Mouse (Mus musculus) thymus, adult 2 months (tissue): ENCODE measurements around the gene March10. TPM values are rescaled to one million over a fixed set of nuclear protein-coding genes. Genes with fewer than 3 reads are reported as not detected.

ENCODE experiments used
- DNase-seq: peaks from one replicate; pipeline ENCODE4 v3.0.0; 2021
- H3K27ac ChIP-seq: fragments of 200-500 bp; 2 replicates; pipeline ENCODE4 v1.5.1; 2012; ENCODE audit warnings: low read length, control low read depth; ENCODE audit not compliant: control insufficient read depth, insufficient read depth
- H3K27me3 ChIP-seq: fragments of 200-500 bp; 2 replicates; pipeline ENCODE4 v1.6.1; 2012; ENCODE audit warnings: mild to moderate bottlenecking, low read length, moderate library complexity, mixed read lengths; ENCODE audit not compliant: control insufficient read depth, insufficient read depth
- H3K36me3 ChIP-seq: fragments of 200-500 bp; 2 replicates; pipeline ENCODE4 v1.6.1; 2012; ENCODE audit warnings: mild to moderate bottlenecking, low read length, moderate library complexity; ENCODE audit not compliant: control insufficient read depth, insufficient read depth
- H3K4me1 ChIP-seq: fragments of 200-500 bp; replicated peaks from 2 replicates; pipeline ENCODE4 v1.6.1; 2012; ENCODE audit warnings: low read length; ENCODE audit not compliant: control insufficient read depth, insufficient read depth
- H3K4me3 ChIP-seq: fragments of 200-500 bp; 2 replicates; pipeline ENCODE4 v1.5.1; 2012; ENCODE audit warnings: mild to moderate bottlenecking, low read length, control low read depth, moderate library complexity; ENCODE audit not compliant: control insufficient read depth, insufficient read depth
- CTCF ChIP-seq: fragments of 200-500 bp; IDR thresholded peaks from 2 replicates; pipeline ENCODE4 v1.5.1; 2012; ENCODE audit warnings: mild to moderate bottlenecking, control low read depth, low read length, moderate library complexity, borderline replicate concordance; ENCODE audit not compliant: control insufficient read depth, poor library complexity, insufficient read depth; ENCODE audit errors: extremely low read depth
- POLR2A ChIP-seq: fragments of 200-500 bp; IDR thresholded peaks from 2 replicates; pipeline ENCODE4 v1.6.1; 2012; ENCODE audit warnings: mild to moderate bottlenecking, low read length, control low read depth, moderate library complexity; ENCODE audit not compliant: control insufficient read depth, poor library complexity, insufficient read depth; ENCODE audit errors: extremely low read depth
- WGBS: fragments of 180-500 bp; shearing (Covaris S2); methylation state at CpG from one replicate; pipeline ENCODE4 v1.1.7; 2018; 5-methylcytosine and 5-hydroxymethylcytosine counted together
- polyA plus RNA-seq: library from polyadenylated mRNA; depleted of rRNA; stranded (reverse); fragments of >200 nt; gene quantifications from 2 replicates; pipeline ENCODE4 v1.2.3, GENCODE M21; 2012

Gene March10
- polyA plus RNA-seq, 1 experiment = 0.07 TPM

DNA sequence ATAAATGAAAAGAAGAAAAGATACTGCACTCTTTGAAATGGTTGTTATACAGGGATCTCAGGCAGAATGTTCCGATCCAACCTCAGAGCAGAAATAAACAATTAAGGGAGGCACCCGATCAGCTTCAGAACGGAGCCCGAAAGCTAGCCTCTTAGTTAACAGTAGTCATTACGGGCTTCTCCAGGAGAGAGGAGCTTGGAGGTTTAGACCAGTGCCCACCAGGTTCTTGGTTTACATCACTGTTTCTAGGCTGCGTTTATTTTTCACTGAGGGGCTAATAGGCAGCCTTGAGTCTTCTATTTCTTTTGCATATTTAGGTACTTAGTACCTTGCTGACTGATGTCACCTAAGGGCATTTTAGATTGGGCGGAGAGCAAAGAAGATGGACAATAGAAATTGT lies 506 bp upstream of the March10 start:
- TF ChIP-seq POLR2A (no peak), CTCF (no peak)
- Histone ChIP-seq H3K27ac (no peak overlapping the region), H3K4me3 (no peak overlapping the region), H3K36me3 (no peaks in the 10 kb centered on the region), H3K27me3 (peaks cover 8% of the 10 kb centered on the region; the same call in 1 of the 2 replicates), H3K4me1 (no peaks in the 10 kb centered on the region)
- 85% methylated on average over 7 of the region's 7 CpGs for WGBS
- DNase-seq = no peak

DNA sequence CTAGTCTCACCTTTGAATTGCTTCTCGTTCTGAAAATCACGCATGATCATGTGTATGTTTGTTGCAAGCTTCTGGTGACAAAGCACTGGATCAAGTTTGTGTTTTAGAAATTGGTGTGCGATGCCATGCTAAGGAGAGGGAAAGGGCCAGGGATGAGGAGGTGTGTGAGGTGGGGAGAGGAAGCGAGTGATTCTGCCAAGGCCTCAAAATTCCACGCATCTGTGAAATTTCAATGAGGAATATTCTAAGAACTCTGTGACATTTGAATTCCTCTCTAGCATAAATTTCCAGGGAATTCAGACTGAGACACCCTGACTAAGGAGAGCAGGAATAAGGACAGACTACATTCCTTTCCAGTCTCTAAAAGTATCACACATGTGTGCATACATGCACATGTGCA lies 1.4 kb downstream of the March10 start:
- no peak overlapping the region for H3K27ac ChIP-seq
- no peak overlapping the region for H3K4me3 ChIP-seq
- H3K4me1 ChIP-seq = no peaks in the 10 kb centered on the region
- no peak for TF ChIP-seq POLR2A
- no peak for TF ChIP-seq CTCF
- WGBS = 99% methylated on average over 5 of the region's 5 CpGs
- H3K27me3 ChIP-seq = peaks cover 8% of the 10 kb centered on the region; the same call in 1 of the 2 replicates
- no peak for DNase-seq
- H3K36me3 ChIP-seq = no peaks in the 10 kb centered on the region

DNA sequence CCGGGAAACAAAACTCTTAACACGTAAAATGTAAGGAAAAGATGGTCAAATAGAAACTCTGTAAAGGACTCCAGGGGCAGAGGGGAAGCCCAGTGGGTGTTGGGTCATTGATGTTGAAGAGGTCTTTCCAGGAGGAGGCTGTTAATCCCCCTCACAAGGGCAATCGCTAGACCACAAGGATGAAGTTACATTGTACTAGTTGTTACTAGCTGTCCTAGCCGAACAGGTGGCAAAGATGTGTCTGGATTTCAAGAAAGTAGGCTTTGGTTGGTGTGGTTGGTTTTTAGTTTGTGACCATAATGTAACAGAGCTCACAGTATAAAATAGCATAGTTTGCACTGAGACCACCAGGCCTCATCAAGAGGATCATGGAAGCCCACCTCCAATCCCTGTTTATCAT lies 3.5 kb downstream of the March10 start:
- peaks cover 9% of the 10 kb centered on the region; the same call in 1 of the 2 replicates for H3K27me3 ChIP-seq
- no peak overlapping the region for H3K27ac ChIP-seq
- no peaks in the 10 kb centered on the region for H3K36me3 ChIP-seq
- no peak for DNase-seq
- H3K4me3 ChIP-seq = no peak overlapping the region
- TF ChIP-seq CTCF = no peak
- TF ChIP-seq POLR2A = no peak
- 89% methylated on average over 4 of the region's 4 CpGs for WGBS
- no peaks in the 10 kb centered on the region for H3K4me1 ChIP-seq

DNA sequence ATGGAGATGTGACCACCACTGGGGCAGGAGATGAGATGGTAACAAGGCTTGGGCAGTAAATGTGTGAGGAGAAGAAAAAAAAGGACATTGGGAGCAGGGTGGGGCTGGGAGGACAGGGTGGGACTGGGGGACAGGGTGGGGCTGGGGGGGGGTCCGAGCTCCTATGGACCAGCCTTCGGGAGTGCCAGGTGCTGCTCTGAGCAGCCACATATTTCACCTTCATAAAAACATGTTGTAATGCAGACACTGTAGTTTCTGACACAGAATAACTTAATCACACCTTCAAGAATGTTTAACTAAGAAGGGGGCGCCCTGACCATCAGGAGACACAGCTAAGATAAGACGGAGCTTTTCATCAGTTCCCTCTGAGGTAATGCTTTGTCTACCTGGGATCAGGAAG lies 4.0 kb downstream of the March10 start:
- TF ChIP-seq POLR2A = no peak
- TF ChIP-seq CTCF = no peak
- 92% methylated on average over 4 of the region's 4 CpGs for WGBS
- Histone ChIP-seq H3K27me3 (peaks cover 9% of the 10 kb centered on the region; the same call in 1 of the 2 replicates), H3K27ac (no peak overlapping the region), H3K4me3 (no peak overlapping the region), H3K4me1 (no peaks in the 10 kb centered on the region), H3K36me3 (no peaks in the 10 kb centered on the region)
- no peak for DNase-seq

DNA sequence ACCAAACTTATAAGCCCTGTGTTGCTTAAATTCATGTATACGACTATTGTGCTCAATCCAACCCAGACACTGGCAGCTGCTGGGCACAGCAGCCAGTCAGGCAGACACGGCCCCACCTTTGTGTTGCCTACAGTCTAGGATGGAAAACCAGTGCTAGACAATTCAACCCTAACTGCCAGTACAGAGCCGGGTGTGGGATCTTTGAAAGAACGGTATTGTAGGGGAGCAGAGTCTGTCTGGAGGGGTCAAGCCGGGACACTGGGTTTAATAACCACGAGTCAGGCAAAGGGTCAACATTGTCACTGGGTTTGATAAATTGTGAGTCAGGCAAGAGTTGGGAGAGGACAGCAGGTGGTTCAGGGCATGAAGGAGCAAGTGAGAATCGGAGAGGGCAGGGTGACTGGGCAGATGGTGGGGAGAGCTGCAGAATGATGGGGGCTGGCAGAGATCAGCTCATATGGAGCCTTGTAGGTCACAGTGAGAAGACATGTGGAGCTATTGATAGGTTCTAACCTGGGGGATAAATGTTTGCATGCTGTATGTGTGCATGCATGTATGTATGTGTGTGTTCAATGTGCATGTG lies 4.9 kb downstream of the March10 start:
- 86% methylated on average over 7 of the region's 7 CpGs for WGBS

DNA sequence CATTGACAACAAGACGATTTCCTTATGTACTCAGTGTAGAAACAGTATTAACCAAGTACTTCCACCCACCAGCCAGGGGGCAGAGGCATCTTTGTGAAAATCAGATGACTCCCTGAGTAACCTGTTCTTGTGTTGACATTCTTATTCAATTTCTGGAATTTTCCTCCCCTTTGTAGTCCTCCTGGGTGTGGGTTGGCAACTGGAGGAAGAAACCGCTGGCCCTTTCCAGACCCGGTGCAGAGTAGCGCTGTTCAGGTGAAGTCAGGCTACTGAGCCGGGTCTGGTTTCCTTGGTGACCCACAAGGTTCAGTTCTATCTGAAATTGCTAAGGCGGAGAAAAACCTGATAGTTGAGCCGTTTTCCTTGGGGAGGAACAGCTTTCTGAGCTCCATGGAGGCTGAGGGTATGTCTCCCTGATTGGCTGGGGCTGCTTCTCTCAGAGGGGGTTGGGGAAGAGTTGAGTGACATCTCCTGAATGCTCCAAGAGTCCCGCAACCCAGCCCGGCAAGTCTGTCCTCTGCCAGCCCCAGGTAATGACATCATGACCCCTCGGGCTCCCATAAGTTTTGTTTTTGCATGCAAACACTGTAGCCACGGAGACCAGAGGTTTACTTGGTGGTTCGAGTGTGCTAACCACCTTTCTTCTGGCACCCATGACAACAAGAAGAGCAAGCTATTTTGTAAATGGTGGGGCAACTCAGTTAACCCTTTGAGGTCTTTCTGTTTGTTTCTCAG lies 6.8 kb downstream of the March10 start:
- Histone ChIP-seq H3K27ac (no peak overlapping the region), H3K4me1 (peaks cover 5% of the 10 kb centered on the region), H3K4me3 (no peak overlapping the region), H3K36me3 (no peaks in the 10 kb centered on the region), H3K27me3 (peaks cover 6% of the 10 kb centered on the region; the same call in 1 of the 2 replicates)
- 75% methylated on average over 12 of the region's 12 CpGs for WGBS
- TF ChIP-seq POLR2A = no peak
- TF ChIP-seq CTCF = no peak
- DNase-seq = no peak

More for the DNA sequence above, 4.9 kb downstream of the March10 start:
- Histone ChIP-seq H3K4me3 (no peak overlapping the region), H3K4me1 (no peaks in the 10 kb centered on the region), H3K27me3 (peaks cover 8% of the 10 kb centered on the region; the same call in 1 of the 2 replicates), H3K36me3 (no peaks in the 10 kb centered on the region), H3K27ac (no peak overlapping the region)
- TF ChIP-seq CTCF (no peak), POLR2A (no peak)
- no peak for DNase-seq

DNA sequence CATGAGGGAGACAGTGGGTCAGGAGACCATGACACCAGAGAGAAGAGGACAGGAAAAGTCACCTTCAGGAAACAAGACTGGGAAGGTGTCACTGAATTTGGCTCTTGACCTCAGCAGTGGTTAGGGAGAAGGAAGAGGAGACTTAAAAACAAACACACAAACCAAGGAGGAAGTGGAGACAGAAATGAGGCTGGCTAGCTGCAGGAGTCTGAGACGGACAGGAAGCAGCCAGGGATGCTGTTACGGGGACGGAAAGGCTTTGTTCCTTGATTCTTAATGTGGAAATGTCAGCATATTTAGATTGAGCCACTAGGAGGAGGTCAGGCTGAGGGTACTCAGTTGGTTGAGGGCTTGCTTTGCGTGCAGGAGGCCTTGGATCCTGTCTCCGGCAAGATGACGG lies 8.9 kb downstream of the March10 start:
- H3K36me3 ChIP-seq = no peaks in the 10 kb centered on the region
- WGBS = 56% methylated on average over 6 of the region's 6 CpGs
- TF ChIP-seq CTCF (no peak), POLR2A (no peak)
- peaks cover 8% of the 10 kb centered on the region for H3K4me1 ChIP-seq
- DNase-seq = no peak
- no peak overlapping the region for H3K27ac ChIP-seq
- no peak overlapping the region for H3K4me3 ChIP-seq
- H3K27me3 ChIP-seq = peaks cover 4% of the 10 kb centered on the region; the same call in 1 of the 2 replicates
